Comparison of ENCODE assay signal across 9 mouse cellular contexts in the genomic region with DNA sequence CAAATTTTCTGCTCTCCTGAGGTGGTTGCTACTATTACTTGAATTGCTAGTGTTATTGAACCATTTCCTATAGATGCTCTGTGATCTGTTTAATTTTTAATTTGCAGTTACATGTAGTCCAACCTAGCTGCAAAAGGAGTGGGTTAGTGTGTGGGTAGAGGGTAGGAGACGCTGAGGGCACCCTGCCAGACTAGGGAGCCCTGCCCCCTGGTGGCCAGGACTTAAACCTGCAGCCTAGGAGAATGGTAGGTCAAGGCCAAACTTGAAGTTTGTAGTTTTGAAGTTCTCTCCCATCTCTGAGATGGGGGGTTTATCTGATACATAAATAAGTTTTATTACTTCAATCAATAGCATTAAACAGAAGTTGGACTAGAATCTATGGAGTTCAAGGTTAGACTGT. TPM values are rescaled to one million over a fixed set of nuclear protein-coding genes. Genes with fewer than 3 reads are reported as not detected.
DNase-seq lines count a peak whose midpoint lies in the region; ATAC-seq and TF ChIP-seq lines count a peak whose summit lies in the region.
"Had no signal": no experiment of that assay in that cellular context is flagged by ENCODE, and none has a peak within 500 bp of the region (broad histone marks: within the 10 kb centered on the region; RNA-seq: fewer than 3 reads in every experiment).

No protein-coding gene starts in this region.

- H3K9me3 ChIP-seq in ES-E14 (ENCODE audit: control insufficient read depth, insufficient read depth, low read depth, low read length) = no peaks in the 10 kb centered on the region
- H3K9me3 ChIP-seq in kidney, embryonic 15.5 days (replicated peaks) = no peaks in the 10 kb centered on the region
- H3K9me3 ChIP-seq: embryonic facial prominence, embryonic 15.5 days had no signal

- in situ Hi-C loops in ES-E14 (cut with MboI; ENCODE audit: low sequenced_read_pairs in 2 of 2, unreplicated experiment in 2 of 2) = no loop called here

- H3K4me1 ChIP-seq in ES-E14 (ENCODE audit: control insufficient read depth in 2 of 2, insufficient read depth in 2 of 2, low read length in 2 of 2, poor library complexity in 1 of 2) = peaks cover 0 to 2% of the 10 kb centered on the region in 2 experiments; a peak in 1 of 4 replicates
- 0 out of 2 replicates have a peak, but pooled peaks cover 8% of the 10 kb centered on the region for H3K4me1 ChIP-seq in kidney, embryonic 15.5 days
- H3K4me1 ChIP-seq: embryonic facial prominence, embryonic 15.5 days had no signal

- H3K36me3 ChIP-seq in ES-E14 (ENCODE audit: control insufficient read depth, insufficient read depth, low read length, poor library complexity, severe bottlenecking) = no peaks in the 10 kb centered on the region
- H3K36me3 ChIP-seq in kidney, embryonic 15.5 days = no peaks in the 10 kb centered on the region
- H3K36me3 ChIP-seq: embryonic facial prominence, embryonic 15.5 days had no signal

- H3K4me3 ChIP-seq in ES-E14 (ENCODE audit: insufficient read depth in 1 of 2, low read depth in 1 of 2, low read length in 2 of 2, poor library complexity in 1 of 2, severe bottlenecking in 1 of 2) = no peak overlapping the region
- H3K4me3 ChIP-seq in kidney, embryonic 15.5 days (replicated peaks) = no peak overlapping the region
- H3K4me3 ChIP-seq: embryonic facial prominence, embryonic 15.5 days had no signal

- H3K9ac ChIP-seq in ES-E14 (ENCODE audit: insufficient read depth, low read depth, low read length, poor library complexity, severe bottlenecking) = no peak overlapping the region
- H3K9ac ChIP-seq in kidney, embryonic 15.5 days = no peak overlapping the region
- H3K9ac ChIP-seq: embryonic facial prominence, embryonic 15.5 days had no signal

- DNase-seq in layer of hippocampus, postnatal 36 days = peak; percentile 63
- no peak for DNase-seq in layer of hippocampus, adult 8-10 months (ENCODE audit: low spot score in 2 of 2)
- DNase-seq in ES-E14 (ENCODE audit: low read depth, low spot score) = no peak
- peak; percentile 81 for DNase-seq in cerebellum, adult 8-10 months
- peak; percentile 46 for DNase-seq in forelimb bud, embryonic 11.5 days (ENCODE audit: low read depth, low spot score)
- peak; percentile 62 for DNase-seq in thymus, postnatal 14 days

- H3K27ac ChIP-seq in ES-E14 (ENCODE audit: insufficient read depth, low read depth, low read length, poor library complexity, severe bottlenecking) = no peak overlapping the region
- H3K27ac ChIP-seq in kidney, embryonic 15.5 days = no peak overlapping the region
- H3K27ac ChIP-seq: embryonic facial prominence, embryonic 15.5 days had no signal

- 3% methylated on average over 1 of the region's 1 CpGs for WGBS in kidney, embryonic 15.5 days

- peaks cover 8% of the 10 kb centered on the region for H3K27me3 ChIP-seq in kidney, embryonic 15.5 days

- peak; percentile 55; the same call in 1 of the 2 replicates for ATAC-seq in kidney, embryonic 15.5 days (replicated peaks; ENCODE audit: low FRiP score)
- ATAC-seq in megakaryocyte-erythroid progenitor cell, adult 5-6 weeks (replicated peaks; ENCODE audit: low FRiP score, low TSS enrichment, poor library complexity, severe bottlenecking) = peak; percentile 91

- no peak overlapping the region for H3K4me2 ChIP-seq in kidney, embryonic 15.5 days
- H3K4me2 ChIP-seq: embryonic facial prominence, embryonic 15.5 days had no signal

TF ChIP-seq in ES-E14, 5 proteins besides CTCF, POLR2A, EP300 and RAD21:
- TF ChIP-seq HCFC1 (IDR thresholded peaks at IDR 0.05; ENCODE audit: borderline replicate concordance, insufficient read depth, low read length) (no peak), ZC3H11A (IDR thresholded peaks at IDR 0.05; ENCODE audit: borderline replicate concordance, low read depth, low read length) (peak; percentile 18; the same call in 1 of the 2 replicates)
TF ChIP-seq in ES-E14: peak in this region for 1.

RNA-seq across cellular contexts. Expression of gene Kcnj10, which starts 16.5 kb away (rescaled TPM):
- 10 to 100 TPM; 89.3 to 94.4 TPM for total RNA-seq in layer of hippocampus, postnatal 36 days (2021)
- 100 to 1,000 TPM in 2 of 4 experiments, 10 to 100 TPM in 2; 92.2 to 116 (median 100.0) TPM for total RNA-seq in layer of hippocampus, adult 8-10 months (2022)
- 0.80 and 1.2 TPM in 2 replicates for total RNA-seq in ES-E14 (2012; rRNA removed)
- 0.83 and 1.0 TPM in 2 replicates for polyA plus RNA-seq in kidney, embryonic 15.5 days (2015; fragmentation: Nextera tagmentation; extraction: Ambion mirVana)
- not detected in 2 replicates for total RNA-seq in megakaryocyte-erythroid progenitor cell, adult 5-6 weeks (2014; fragmentation: Nextera tagmentation)
- 0.15 and 0.75 TPM in 2 replicates for total RNA-seq in megakaryocyte-erythroid progenitor cell, adult 5-6 weeks (2017)

RNA-seq across cellular contexts. Expression of gene Pigm, which starts 18.8 kb away (rescaled TPM):
- total RNA-seq in layer of hippocampus, postnatal 36 days (2021) = 1 to 10 TPM; 9.1 TPM
- total RNA-seq in layer of hippocampus, adult 8-10 months (2022) = 1 to 10 TPM; 8.3 to 9.0 (median 8.7) TPM
- total RNA-seq in ES-E14 (2012; rRNA removed) = 25.4 and 25.6 TPM in 2 replicates
- 7.6 and 7.9 TPM in 2 replicates for polyA plus RNA-seq in kidney, embryonic 15.5 days (2015; fragmentation: Nextera tagmentation; extraction: Ambion mirVana)
- 12.9 and 18.2 TPM in 2 replicates for total RNA-seq in megakaryocyte-erythroid progenitor cell, adult 5-6 weeks (2014; fragmentation: Nextera tagmentation)
- 16.4 and 16.8 TPM in 2 replicates for total RNA-seq in megakaryocyte-erythroid progenitor cell, adult 5-6 weeks (2017)

RNA-seq across cellular contexts. Expression of gene Kcnj9, which starts 28.4 kb away (rescaled TPM):
- total RNA-seq in layer of hippocampus, postnatal 36 days (2021) = 10 to 100 TPM; 63.6 to 66.8 TPM
- total RNA-seq in layer of hippocampus, adult 8-10 months (2022) = 10 to 100 TPM; 66.5 to 88.7 (median 77.5) TPM
- 1.2 and 1.7 TPM in 2 replicates for total RNA-seq in ES-E14 (2012; rRNA removed)
- not detected in 2 replicates for polyA plus RNA-seq in kidney, embryonic 15.5 days (2015; fragmentation: Nextera tagmentation; extraction: Ambion mirVana)
- total RNA-seq in megakaryocyte-erythroid progenitor cell, adult 5-6 weeks (2014; fragmentation: Nextera tagmentation) = not detected in 2 replicates
- not detected in 2 replicates for total RNA-seq in megakaryocyte-erythroid progenitor cell, adult 5-6 weeks (2017)

RNA-seq across cellular contexts. Expression of gene Atp1a2, which starts 59.7 kb away (rescaled TPM):
- total RNA-seq in layer of hippocampus, postnatal 36 days (2021) = 100 to 1,000 TPM; 577 to 614 TPM
- 100 to 1,000 TPM; 613 to 678 (median 645) TPM for total RNA-seq in layer of hippocampus, adult 8-10 months (2022)
- total RNA-seq in ES-E14 (2012; rRNA removed) = 0.31 and 0.48 TPM in 2 replicates
- 2.2 and 2.9 TPM in 2 replicates for polyA plus RNA-seq in kidney, embryonic 15.5 days (2015; fragmentation: Nextera tagmentation; extraction: Ambion mirVana)
- total RNA-seq in megakaryocyte-erythroid progenitor cell, adult 5-6 weeks (2014; fragmentation: Nextera tagmentation) = not detected in 2 replicates
- total RNA-seq in megakaryocyte-erythroid progenitor cell, adult 5-6 weeks (2017) = not detected in 2 replicates

Comparison
In these comparisons a context has a peak if more than half of its experiments do, and no peak if none do; other contexts are left out.
1. DNase-seq: peak in layer of hippocampus, postnatal 36 days (2 of 2), cerebellum, adult 8-10 months (single experiment), forelimb bud, embryonic 11.5 days (single experiment) and thymus, postnatal 14 days (single experiment); none in layer of hippocampus, adult 8-10 months (0 of 2) and ES-E14 (single experiment).
2. RNA of gene Kcnj10, which starts 16.5 kb away (total RNA-seq): 92.2 to 116 TPM in layer of hippocampus, adult 8-10 months and 89.3 to 94.4 TPM in layer of hippocampus, postnatal 36 days; 0.80 to 1.2 TPM in ES-E14 and 0.15 to 0.75 TPM in megakaryocyte-erythroid progenitor cell, adult 5-6 weeks; every median in the first group is over 10 times any median in the second.
3. RNA of gene Kcnj9, which starts 28.4 kb away (total RNA-seq): 66.5 to 88.7 TPM in layer of hippocampus, adult 8-10 months and 63.6 to 66.8 TPM in layer of hippocampus, postnatal 36 days; 1.2 to 1.7 TPM in ES-E14 and not detected in megakaryocyte-erythroid progenitor cell, adult 5-6 weeks; every median in the first group is over 10 times any median in the second.